Comparison of ENCODE assay signal across 1 mouse cellular context in the genomic region with DNA sequence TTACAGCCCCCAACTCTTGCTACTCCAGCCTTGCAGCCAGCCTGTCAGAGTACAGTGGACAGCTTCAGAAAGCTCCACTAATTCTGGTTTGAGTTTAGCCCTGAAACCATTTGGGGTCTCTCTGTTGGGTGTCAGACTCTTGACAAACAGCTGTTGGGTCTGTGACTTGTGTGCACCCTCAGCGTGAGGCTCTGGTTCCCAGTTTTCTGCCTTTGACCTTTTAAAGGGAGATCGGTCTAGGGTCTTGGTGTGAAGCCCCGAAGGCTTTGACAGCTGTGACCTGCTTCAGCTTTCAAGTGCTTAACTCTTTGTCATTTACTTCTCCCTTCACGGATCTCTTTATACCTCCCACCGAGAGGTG.
TF ChIP-seq lines count a peak whose summit lies in the region.

No protein-coding gene starts in this region.

TF ChIP-seq in MEL, 35 proteins besides CTCF, POLR2A, EP300 and RAD21:
- TF ChIP-seq ELF1 (IDR thresholded peaks at IDR 0.05; ENCODE audit: low read depth, low read length) (no peak), RCOR1 (IDR thresholded peaks at IDR 0.05; ENCODE audit: low read depth, low read length) (no peak), SIN3A (IDR thresholded peaks at IDR 0.05; ENCODE audit: low read length) (0 out of 2 replicates have a peak, but pooled peaks have one; percentile 47)
